8 mouse cellular contexts compared by ENCODE assay signal in the genomic region with DNA sequence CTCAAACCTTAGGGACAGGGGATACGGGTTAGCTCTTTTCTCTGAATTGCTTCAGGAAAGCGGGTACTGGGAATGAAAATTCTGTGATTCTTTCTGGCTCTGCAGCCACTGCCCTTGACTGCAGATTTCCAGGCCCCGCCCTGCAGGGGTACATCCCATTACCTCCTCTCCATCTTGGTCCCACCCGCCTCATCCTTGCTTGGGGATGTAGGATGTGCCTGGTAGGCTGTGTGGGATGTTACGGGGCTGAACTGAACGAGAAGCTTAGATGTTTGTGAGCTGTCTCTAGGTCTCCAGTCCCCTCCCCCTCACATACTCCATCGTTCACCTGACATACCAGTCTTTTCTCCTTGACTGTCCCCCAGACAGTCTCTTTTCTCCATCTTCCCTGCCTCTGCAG. TPM values are rescaled to one million over a fixed set of nuclear protein-coding genes. Genes with fewer than 3 reads are reported as not detected.
DNase-seq lines count a peak whose midpoint lies in the region; ATAC-seq and TF ChIP-seq lines count a peak whose summit lies in the region.

No protein-coding gene starts in this region.

- peak overlapping the region; percentile 97 for H3K4me2 ChIP-seq in kidney, postnatal 0 days (ENCODE audit: low read length)
- peak overlapping the region; percentile 71 for H3K4me2 ChIP-seq in embryonic facial prominence, embryonic 14.5 days (ENCODE audit: low read depth, low read length)

- H3K9ac ChIP-seq in kidney, postnatal 0 days (ENCODE audit: low read depth, low read length), result peak overlapping the region; percentile 72
- H3K9ac ChIP-seq in embryonic facial prominence, embryonic 14.5 days (ENCODE audit: low read depth, low read length), result peak overlapping the region; percentile 73

- ATAC-seq in kidney, postnatal 0 days (replicated peaks; ENCODE audit: low FRiP score, low read depth), result no peak
- no peak for ATAC-seq in embryonic facial prominence, embryonic 14.5 days (ENCODE audit: low read depth)

- DNase-seq in kidney, postnatal 0 days (ENCODE audit: low spot score), result peak; percentile 50
- no peak for DNase-seq in kidney, postnatal 14 days
- DNase-seq in MN1 (ENCODE audit: low spot score), result peak; percentile 23
- DNase-seq in embryonic facial prominence, embryonic 14.5 days (ENCODE audit: low spot score), result no peak
- no peak for DNase-seq in limb, embryonic 10.5 days (ENCODE audit: low spot score)
- peak; percentile 21 for DNase-seq in right cerebral cortex, postnatal 14 days
- DNase-seq in gastrocnemius, postnatal 25 days, result no peak
- no peak for DNase-seq in gastrocnemius, postnatal 4 days (ENCODE audit: low spot score in 2 of 2)

- peak overlapping the region; percentile 69 for H3K4me3 ChIP-seq in kidney, postnatal 0 days (replicated peaks; ENCODE audit: low read depth, low read length)
- H3K4me3 ChIP-seq in embryonic facial prominence, embryonic 14.5 days (ENCODE audit: low read depth, low read length), result peak overlapping the region; percentile 55
- peak overlapping the region; percentile 80 for H3K4me3 ChIP-seq in limb, embryonic 10.5 days

- H3K36me3 ChIP-seq in kidney, postnatal 0 days (ENCODE audit: insufficient read depth, low read length), result peaks cover 43% of the 10 kb centered on the region
- peaks cover 46% of the 10 kb centered on the region for H3K36me3 ChIP-seq in embryonic facial prominence, embryonic 14.5 days (ENCODE audit: control insufficient read depth, insufficient read depth, low read length)
- peaks cover 65% of the 10 kb centered on the region for H3K36me3 ChIP-seq in limb, embryonic 10.5 days

- no peaks in the 10 kb centered on the region for H3K9me3 ChIP-seq in kidney, postnatal 0 days (replicated peaks; ENCODE audit: low read length)
- H3K9me3 ChIP-seq in embryonic facial prominence, embryonic 14.5 days (ENCODE audit: control insufficient read depth, low read length), result no peaks in the 10 kb centered on the region
- no peaks in the 10 kb centered on the region for H3K9me3 ChIP-seq in limb, embryonic 10.5 days (replicated peaks)

- H3K27ac ChIP-seq in kidney, postnatal 0 days, result peak overlapping the region; percentile 75
- H3K27ac ChIP-seq in embryonic facial prominence, embryonic 14.5 days (replicated peaks; ENCODE audit: low read depth, low read length), result peak overlapping the region; percentile 62
- peak overlapping the region; percentile 94 for H3K27ac ChIP-seq in limb, embryonic 10.5 days

- H3K27me3 ChIP-seq in kidney, postnatal 0 days (ENCODE audit: insufficient read depth, low read length), result no peaks in the 10 kb centered on the region
- no peaks in the 10 kb centered on the region for H3K27me3 ChIP-seq in embryonic facial prominence, embryonic 14.5 days (replicated peaks; ENCODE audit: control insufficient read depth, insufficient read depth, low read length)
- H3K27me3 ChIP-seq in limb, embryonic 10.5 days (ENCODE audit: low read depth, poor library complexity, severe bottlenecking), result no peaks in the 10 kb centered on the region

- peaks cover 18% of the 10 kb centered on the region; the same call in 1 of the 2 replicates for H3K4me1 ChIP-seq in kidney, postnatal 0 days (replicated peaks; ENCODE audit: insufficient read depth, low read length)
- peaks cover 19% of the 10 kb centered on the region for H3K4me1 ChIP-seq in embryonic facial prominence, embryonic 14.5 days (ENCODE audit: control insufficient read depth, insufficient read depth, low read length)
- peaks cover 51% of the 10 kb centered on the region for H3K4me1 ChIP-seq in limb, embryonic 10.5 days

- no peak for TF ChIP-seq CTCF in kidney, postnatal 0 days (IDR thresholded peaks at IDR 0.05; ENCODE audit: low read depth)

- 6% methylated on average over 7 of the region's 7 CpGs for WGBS in kidney, postnatal 0 days
- 8% methylated on average over 6 of the region's 7 CpGs for WGBS in embryonic facial prominence, embryonic 14.5 days
- 10% methylated on average over 7 of the region's 7 CpGs for WGBS in limb, embryonic 10.5 days

RNA-seq across cellular contexts. Expression of a gene that starts 4.0 kb away (rescaled TPM):
- polyA plus RNA-seq in kidney, postnatal 0 days (2015; fragmentation: Nextera tagmentation; extraction: Ambion mirVana), result 19.8 and 21.0 TPM in 2 replicates
- 33.2 and 34.3 TPM in 2 replicates for polyA plus RNA-seq in embryonic facial prominence, embryonic 14.5 days (2014; fragmentation: Nextera tagmentation; extraction: Ambion mirVana)
- 68.3 and 69.0 TPM in 2 replicates for polyA plus RNA-seq in limb, embryonic 10.5 days (2016; fragmentation: Nextera tagmentation; extraction: Ambion mirVana)
- total RNA-seq in gastrocnemius, postnatal 25 days (2021), result 10 to 100 TPM in 1 of 2 experiments, 1 to 10 TPM in 1; 9.9 to 13.0 TPM
- 10 to 100 TPM; 21.5 to 22.4 TPM for total RNA-seq in gastrocnemius, postnatal 4 days (2021)

RNA-seq across cellular contexts. Expression of a gene that starts 21.0 kb away (rescaled TPM):
- polyA plus RNA-seq in kidney, postnatal 0 days (2015; fragmentation: Nextera tagmentation; extraction: Ambion mirVana), result 0.11 and 0.16 TPM in 2 replicates
- polyA plus RNA-seq in embryonic facial prominence, embryonic 14.5 days (2014; fragmentation: Nextera tagmentation; extraction: Ambion mirVana), result 0.17 and 0.25 TPM in 2 replicates
- polyA plus RNA-seq in limb, embryonic 10.5 days (2016; fragmentation: Nextera tagmentation; extraction: Ambion mirVana), result 0.26 and 0.34 TPM in 2 replicates
- total RNA-seq in gastrocnemius, postnatal 25 days (2021), result not detected
- under 1 TPM; 0.10 to 0.17 TPM for total RNA-seq in gastrocnemius, postnatal 4 days (2021)

RNA-seq across cellular contexts. Expression of a gene that starts 27.3 kb away (rescaled TPM):
- 146 TPM in 2 replicates for polyA plus RNA-seq in kidney, postnatal 0 days (2015; fragmentation: Nextera tagmentation; extraction: Ambion mirVana)
- polyA plus RNA-seq in embryonic facial prominence, embryonic 14.5 days (2014; fragmentation: Nextera tagmentation; extraction: Ambion mirVana), result 40.1 and 42.2 TPM in 2 replicates
- polyA plus RNA-seq in limb, embryonic 10.5 days (2016; fragmentation: Nextera tagmentation; extraction: Ambion mirVana), result 4.8 and 6.0 TPM in 2 replicates
- 10 to 100 TPM; 10.9 to 14.7 TPM for total RNA-seq in gastrocnemius, postnatal 25 days (2021)
- total RNA-seq in gastrocnemius, postnatal 4 days (2021), result 10 to 100 TPM; 59.0 to 78.8 TPM

RNA-seq across cellular contexts. Expression of a gene that starts 29.5 kb away (rescaled TPM):
- not detected in 2 replicates for polyA plus RNA-seq in kidney, postnatal 0 days (2015; fragmentation: Nextera tagmentation; extraction: Ambion mirVana)
- polyA plus RNA-seq in embryonic facial prominence, embryonic 14.5 days (2014; fragmentation: Nextera tagmentation; extraction: Ambion mirVana), result not detected in 2 replicates
- not detected in 2 replicates for polyA plus RNA-seq in limb, embryonic 10.5 days (2016; fragmentation: Nextera tagmentation; extraction: Ambion mirVana)
- total RNA-seq in gastrocnemius, postnatal 25 days (2021), result not detected
- not detected for total RNA-seq in gastrocnemius, postnatal 4 days (2021)

Comparison
In these comparisons a context has a peak if more than half of its experiments do, and no peak if none do; other contexts are left out.
1. DNase-seq: peak in kidney, postnatal 0 days (single experiment), MN1 (single experiment) and right cerebral cortex, postnatal 14 days (single experiment); none in kidney, postnatal 14 days (single experiment), embryonic facial prominence, embryonic 14.5 days (single experiment), limb, embryonic 10.5 days (single experiment), gastrocnemius, postnatal 25 days (single experiment) and gastrocnemius, postnatal 4 days (0 of 2).
2. Peak in every context shown above with its lines, with median percentiles within 50 percentile points of each other: H3K27ac ChIP-seq and H3K4me3 ChIP-seq.